Mouse (Mus musculus) heart, postnatal 14 days (tissue): ENCODE data around the gene Golph3l. TPM values are rescaled to one million over a fixed set of nuclear protein-coding genes. Genes with fewer than 3 reads are reported as not detected.

Source experiments
- DNase-seq, 2 experiments: peaks; one replicate each; pipeline ENCODE4 v3.0.0; 2021 to 2022
- intact Hi-C: fragments of 180-260 bp; cut with DNase I; formaldehyde crosslinking; loops from one replicate; pipeline ENCODE4 v1.15.1; 2025
- total RNA-seq, 2 experiments: library from RNA; stranded (reverse); gene quantifications; 2 replicates each; pipeline ENCODE4 v1.2.3; 2021

The Golph3l gene
- total RNA-seq, 2 experiments from 2014 or later, result 19.8 to 20.5 TPM

DNA sequence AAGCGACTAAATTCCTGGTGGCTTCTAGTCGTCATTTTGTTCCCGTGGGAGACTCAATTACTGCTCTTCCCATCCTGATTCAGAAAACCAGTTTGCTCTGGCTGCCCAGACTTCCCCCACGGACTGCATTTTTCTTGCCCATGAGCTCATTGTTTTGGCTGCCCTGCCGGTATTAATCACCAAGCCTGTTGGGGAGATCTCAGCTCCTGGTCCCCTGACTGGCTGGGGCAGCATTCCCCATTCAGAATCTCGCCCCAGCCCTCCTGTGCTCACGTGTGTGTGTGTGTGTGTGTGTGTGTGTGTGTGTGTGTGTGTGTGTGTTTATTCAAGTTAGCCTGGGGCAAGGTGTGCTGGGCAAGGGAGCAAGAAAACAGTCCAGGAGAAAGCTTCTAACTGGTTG, 79.3 kb downstream of the Golph3l start:
- intact Hi-C loops, result no loop called here
- peak; percentile 55 to 80 for DNase-seq

Other genes starting within 250 kb of the Golph3l start
- 10 to 100 TPM; 14.1 to 14.4 TPM for gene Setdb1, start 231.7 kb upstream of the Golph3l start, total RNA-seq
- not detected for gene 4930558C23Rik, start 186.1 kb upstream of the Golph3l start, total RNA-seq
- 10 to 100 TPM; 45.0 to 48.6 TPM for gene Arnt, start 154.5 kb upstream of the Golph3l start, total RNA-seq
- 10 to 100 TPM; 13.6 to 14.3 TPM for gene Ctsk, start 89.7 kb upstream of the Golph3l start, total RNA-seq
- gene Ctss, start 62.1 kb upstream of the Golph3l start, total RNA-seq, result 10 to 100 TPM; 11.6 to 12.7 TPM
- not detected for gene Hormad1, start 29.3 kb upstream of the Golph3l start, total RNA-seq
- 10 to 100 TPM; 62.5 to 63.7 TPM for gene Ensa, start 36.1 kb downstream of the Golph3l start, total RNA-seq
- 100 to 1,000 TPM; 161 to 165 TPM for gene Mcl1, start 69.9 kb downstream of the Golph3l start, total RNA-seq
- 10 to 100 TPM; 48.3 to 57.2 TPM for gene Adamtsl4, start 99.0 kb downstream of the Golph3l start, total RNA-seq
- 10 to 100 TPM; 46.0 to 59.8 TPM for gene Ecm1, start 150.6 kb downstream of the Golph3l start, total RNA-seq
- 10 to 100 TPM; 41.6 to 44.4 TPM for gene Tars2, start 171.3 kb downstream of the Golph3l start, total RNA-seq
- 10 to 100 TPM; 41.3 to 42.1 TPM for gene Rprd2, start 229.9 kb downstream of the Golph3l start, total RNA-seq